Comparison of ENCODE assay signal across 16 mouse cellular contexts in genomic region chr3:38817651-38818050, GRCm38 (mm10).
"Had no signal": no experiment of that assay in that cellular context is flagged by ENCODE, and none has a peak within 500 bp of the region (broad histone marks: within the 10 kb centered on the region; RNA-seq: fewer than 3 reads in every experiment).

No protein-coding gene starts in this region.

- H3K27ac ChIP-seq: kidney, postnatal 0 days; layer of hippocampus, adult 2 months; limb, embryonic 12.5 days; limb, embryonic 15.5 days; liver, embryonic 14.5 days; macrophage; midbrain, embryonic 12.5 days had no signal

- H3K27me3 ChIP-seq: limb, embryonic 12.5 days; limb, embryonic 15.5 days; midbrain, embryonic 12.5 days had no signal

- H3K4me2 ChIP-seq: limb, embryonic 12.5 days; limb, embryonic 15.5 days; liver, embryonic 11.5 days; lung, embryonic 14.5 days; midbrain, embryonic 12.5 days had no signal

- H3K36me3 ChIP-seq: limb, embryonic 12.5 days; limb, embryonic 15.5 days; midbrain, embryonic 12.5 days had no signal

- ATAC-seq: liver, postnatal 0 days; lung, postnatal 0 days; midbrain, embryonic 16.5 days had no signal

- DNase-seq: kidney, postnatal 25 days; layer of hippocampus, adult 9-11 months; liver, postnatal 0 days; lung, embryonic 14.5 days; thymus, adult 18-20 months; thymus, postnatal 36 days had no signal

- H3K4me3 ChIP-seq: layer of hippocampus, adult 2 months; limb, embryonic 12.5 days; limb, embryonic 15.5 days; midbrain, embryonic 12.5 days had no signal

- H3K9ac ChIP-seq: limb, embryonic 12.5 days; limb, embryonic 15.5 days; liver, embryonic 14.5 days; liver, postnatal 0 days; lung, embryonic 14.5 days; midbrain, embryonic 12.5 days had no signal

- H3K9me3 ChIP-seq: limb, embryonic 12.5 days; limb, embryonic 15.5 days; midbrain, embryonic 12.5 days had no signal
